Mouse (Mus musculus) ES-E14 (cell line): ENCODE data around the gene Abcg4. TPM values are rescaled to one million over a fixed set of nuclear protein-coding genes. Genes with fewer than 3 reads are reported as not detected.

Experiments
- DNase-seq: peaks from one replicate; pipeline ENCODE4 v3.0.0-alpha.2; 2013; ENCODE audit warnings: low read depth, low spot score
- H3K27ac ChIP-seq: 2 replicates; pipeline ENCODE4 v1.5.1; 2012; ENCODE audit warnings: low read depth, mild to moderate bottlenecking, low read length, moderate library complexity, mixed read lengths; ENCODE audit not compliant: poor library complexity, insufficient read depth, severe bottlenecking
- H3K36me3 ChIP-seq: 2 replicates; pipeline ENCODE4 v1.6.1; 2012; ENCODE audit warnings: mild to moderate bottlenecking, low read length, moderate library complexity, mixed read lengths; ENCODE audit not compliant: control insufficient read depth, poor library complexity, insufficient read depth, severe bottlenecking
- H3K4me1 ChIP-seq, 2 experiments: fragments of 150-350 bp in 1 of 2; sonication (generic) in 1 of 2; 2 replicates each; pipeline ENCODE4 v1.6.1; 2012; ENCODE audit warnings: low read length in 2 of 2, mild to moderate bottlenecking in 1 of 2, mixed read lengths in 1 of 2; ENCODE audit not compliant: control insufficient read depth in 2 of 2, insufficient read depth in 2 of 2, poor library complexity in 1 of 2
- H3K4me3 ChIP-seq, 2 experiments: fragments of 150-350 bp in 1 of 2; sonication (generic) in 1 of 2; 2 replicates each; pipeline ENCODE4 v1.5.1; 2012; ENCODE audit warnings: low read length in 2 of 2, low read depth in 1 of 2, mild to moderate bottlenecking in 1 of 2, mixed read lengths in 1 of 2; ENCODE audit not compliant: insufficient read depth in 1 of 2, poor library complexity in 1 of 2, severe bottlenecking in 1 of 2
- H3K9ac ChIP-seq: 2 replicates; pipeline ENCODE4 v1.6.1; 2012; ENCODE audit warnings: low read depth, mild to moderate bottlenecking, low read length, mixed read lengths; ENCODE audit not compliant: poor library complexity, insufficient read depth, severe bottlenecking
- H3K9me3 ChIP-seq: fragments of 150-350 bp; sonication (generic); 2 replicates; pipeline ENCODE4 v1.6.1; 2012; ENCODE audit warnings: low read depth, mild to moderate bottlenecking, low read length; ENCODE audit not compliant: control insufficient read depth, insufficient read depth
- CHD2 ChIP-seq: IDR thresholded peaks from 2 replicates; pipeline ENCODE4 v1.6.1; 2014; ENCODE audit warnings: mild to moderate bottlenecking, low read depth, low read length, inconsistent platforms
- HCFC1 ChIP-seq: IDR thresholded peaks from 2 replicates; pipeline ENCODE4 v1.6.1; 2012; ENCODE audit warnings: low read length, inconsistent platforms, borderline replicate concordance; ENCODE audit not compliant: insufficient read depth
- MAFK ChIP-seq: IDR thresholded peaks from 2 replicates; pipeline ENCODE4 v1.6.1; 2014; ENCODE audit warnings: mild to moderate bottlenecking, low read depth, low read length, inconsistent platforms; ENCODE audit not compliant: insufficient read depth
- ZC3H11A ChIP-seq: IDR thresholded peaks from 2 replicates; pipeline ENCODE4 v1.6.1; 2012; ENCODE audit warnings: low read depth, mild to moderate bottlenecking, inconsistent platforms, low read length, borderline replicate concordance
- ZNF384 ChIP-seq: IDR thresholded peaks from 2 replicates; pipeline ENCODE4 v1.6.1; 2012; ENCODE audit warnings: low read depth, low read length, inconsistent platforms
- in situ Hi-C, 2 experiments: fragments of 600-800 bp; cut with MboI; formaldehyde crosslinking; loops; one replicate each; pipeline ENCODE4 v1.15.1; 2025; ENCODE audit warnings: low sequenced_read_pairs in 2 of 2, inconsistent platforms in 1 of 2; ENCODE audit not compliant: unreplicated experiment in 2 of 2
- total RNA-seq: library from RNA; depleted of rRNA; stranded (reverse); fragments of 300-350 nt; gene quantifications from 2 replicates; pipeline ENCODE4 v1.2.3, GENCODE M21; 2012

The Abcg4 gene
- total RNA-seq, 1 experiment: 0.45 TPM

DNA sequence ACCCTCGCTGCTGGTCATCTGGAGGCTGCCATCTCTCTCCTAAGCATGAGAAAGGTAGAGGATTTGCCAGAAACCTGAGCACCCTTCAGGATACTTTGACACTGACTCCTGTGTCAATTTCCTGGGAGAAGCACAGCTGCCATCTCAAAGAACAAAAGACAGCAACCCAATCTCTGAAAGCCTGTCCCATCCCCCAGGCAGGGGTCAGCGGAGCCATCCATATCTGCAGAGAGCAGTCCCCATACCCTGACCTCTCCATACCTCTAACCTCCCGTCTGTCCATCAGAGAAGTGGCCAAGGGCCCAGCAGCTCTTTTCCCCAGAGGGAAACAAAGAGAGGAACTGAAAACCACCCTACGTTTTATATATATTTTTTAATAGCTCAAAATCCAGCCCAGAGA, 51.8 kb downstream of the Abcg4 start:
- in situ Hi-C loops: no loop called here
- Histone ChIP-seq H3K4me1 (peaks cover 2 to 4% of the 10 kb centered on the region in 2 experiments; a peak in 2 of 4 replicates), H3K9me3 (no peaks in the 10 kb centered on the region), H3K36me3 (no peaks in the 10 kb centered on the region), H3K9ac (no peak overlapping the region), H3K27ac (no peak overlapping the region), H3K4me3 (no peak overlapping the region)
- TF ChIP-seq MAFK: no peak
- no peak for TF ChIP-seq HCFC1
- TF ChIP-seq ZC3H11A: no peak
- TF ChIP-seq CHD2: no peak
- no peak for TF ChIP-seq ZNF384
- DNase-seq: no peak

DNA sequence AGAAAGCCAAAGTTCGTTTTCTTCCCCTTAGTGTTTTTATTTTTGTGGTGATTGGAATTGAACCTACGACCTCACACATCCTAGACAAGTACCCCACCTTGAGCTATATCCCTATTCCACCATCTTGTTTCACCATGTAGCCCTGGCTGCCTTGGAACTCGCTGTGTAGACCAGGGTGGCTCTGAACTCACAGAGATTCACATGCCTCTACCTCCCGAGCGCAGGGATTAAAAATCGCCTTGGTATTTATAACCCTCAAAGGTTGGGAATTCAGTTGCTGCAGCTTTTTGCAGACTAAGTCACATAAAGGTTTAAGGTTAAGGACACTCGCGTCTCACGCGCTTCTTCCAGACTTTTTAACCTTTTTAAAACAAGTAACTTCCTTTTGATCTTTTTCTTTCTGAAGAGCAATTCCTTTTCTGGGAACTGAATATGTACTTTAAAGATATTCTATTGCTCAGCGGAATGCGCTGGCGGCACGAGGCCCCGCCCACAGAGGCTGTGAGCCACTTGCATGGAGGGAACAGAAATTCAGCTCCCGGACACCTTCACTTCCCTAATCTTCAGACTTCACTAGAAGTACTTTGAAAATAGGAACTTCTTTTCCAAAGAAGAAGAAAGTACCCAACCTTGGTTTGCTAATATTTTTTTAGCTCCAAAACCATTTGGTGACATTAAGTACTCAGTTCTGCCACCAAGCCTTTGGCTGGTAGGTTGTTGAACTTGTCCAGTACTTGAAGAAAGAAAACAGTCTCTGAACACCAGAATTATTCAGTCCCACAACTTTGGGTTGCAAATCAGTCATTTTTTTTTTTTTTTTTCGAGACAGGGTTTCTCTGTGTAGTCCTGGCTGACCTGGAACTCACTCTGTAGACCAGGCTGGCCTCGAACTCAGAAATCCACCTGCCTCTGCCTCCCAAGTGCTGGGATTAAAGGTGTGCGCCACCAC, 53.7 kb downstream of the Abcg4 start:
- peak overlapping the region; percentile 29; the same call in 1 of the 2 replicates for H3K27ac ChIP-seq
- H3K9me3 ChIP-seq: no peaks in the 10 kb centered on the region

DNA sequence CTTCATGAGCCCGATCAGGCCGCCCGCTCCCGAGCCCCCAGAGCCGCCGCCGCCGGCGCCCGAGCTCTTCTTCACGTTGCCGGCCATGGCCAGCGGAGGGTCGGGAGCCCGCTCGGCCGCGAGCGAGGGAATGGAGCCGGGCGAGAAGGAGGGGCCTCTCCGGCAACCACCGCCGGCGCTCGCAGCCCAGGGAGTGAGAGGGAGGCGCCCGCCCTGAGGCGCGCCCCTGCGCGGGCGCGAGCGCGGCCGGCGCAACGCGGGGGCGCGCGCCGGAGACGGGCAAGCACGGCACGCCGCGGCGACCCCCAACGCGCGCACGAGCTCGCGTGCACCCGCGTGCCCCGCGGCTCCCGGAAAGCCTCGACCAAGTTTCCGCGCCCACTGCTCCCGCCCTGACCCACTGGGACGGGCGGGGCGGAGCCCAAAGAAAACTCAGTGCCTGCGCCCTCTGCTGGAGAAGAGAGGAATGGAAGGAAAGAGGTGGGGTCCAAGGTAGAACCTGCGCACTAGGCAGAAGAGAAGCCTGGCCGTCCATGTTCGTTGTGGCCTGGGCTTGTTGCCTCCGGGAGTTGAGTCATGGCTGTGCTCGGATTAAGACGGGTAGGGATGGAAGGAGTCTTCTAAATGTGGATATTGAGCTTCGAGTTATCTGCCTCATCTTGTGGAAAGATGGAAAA, 54.5 kb downstream of the Abcg4 start, which contains the start of gene Cbl:
Cbl (minus strand) TSS at position 248 of the 677 bp plus-strand sequence.
- no peaks in the 10 kb centered on the region for H3K9me3 ChIP-seq
- in situ Hi-C loops: no loop called here

More for the DNA sequence above, 53.7 kb downstream of the Abcg4 start:
- Histone ChIP-seq H3K36me3 (no peaks in the 10 kb centered on the region), H3K4me1 (peaks cover 2 to 4% of the 10 kb centered on the region in 2 experiments; a peak in 2 of 4 replicates), H3K4me3 (peak overlapping the region; percentile 63 to 73), H3K9ac (peak overlapping the region; percentile 72)
- peak; percentile 40 for DNase-seq
- 0 out of 2 replicates have a peak, but pooled peaks have one; percentile 4 for TF ChIP-seq MAFK
- no peak for TF ChIP-seq HCFC1
- TF ChIP-seq ZNF384: no peak
- in situ Hi-C loops: no loop called here

DNA sequence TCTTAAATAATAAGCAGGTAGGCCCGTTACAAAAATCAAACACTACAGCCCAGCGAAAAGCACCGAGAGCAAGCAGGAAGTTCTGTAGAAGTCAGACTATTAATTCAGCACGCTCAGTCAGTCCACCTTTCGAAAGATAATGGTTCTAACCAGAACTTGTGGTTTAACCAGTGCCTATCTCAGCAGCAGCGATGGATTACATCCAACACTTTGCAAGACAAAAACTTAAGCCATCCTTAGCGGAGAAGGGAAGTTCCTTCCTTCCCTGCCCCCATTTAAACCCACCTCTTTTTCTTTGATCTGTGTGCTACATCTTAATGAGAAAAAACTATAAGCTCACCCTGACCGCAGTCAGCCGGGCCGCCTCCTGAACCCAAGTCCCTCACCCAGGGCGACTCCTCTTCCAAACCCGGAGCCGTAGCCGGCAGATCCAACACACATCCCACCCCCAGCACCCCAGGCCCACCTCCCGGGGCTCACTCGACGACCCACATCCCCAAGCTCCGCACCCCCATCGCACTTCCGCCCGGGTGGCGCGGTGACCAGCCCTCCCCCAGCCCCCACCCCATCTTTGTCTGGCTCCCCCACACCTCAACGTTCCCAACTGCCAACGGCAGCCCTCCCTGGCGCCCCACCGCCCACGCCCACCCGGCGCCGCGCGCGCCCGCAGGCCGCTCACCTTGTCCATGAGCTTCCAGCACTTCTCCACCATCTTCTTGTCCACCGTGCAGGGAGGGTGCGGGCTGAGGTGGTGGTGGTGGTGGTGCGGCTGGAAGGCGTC, 55.2 kb downstream of the Abcg4 start:
- Histone ChIP-seq H3K4me3 (peak overlapping the region; percentile 80 to 92), H3K9ac (peak overlapping the region; percentile 92), H3K27ac (peak overlapping the region; percentile 74), H3K9me3 (no peaks in the 10 kb centered on the region), H3K4me1 (peaks cover 2 to 4% of the 10 kb centered on the region in 2 experiments; a peak in 2 of 4 replicates), H3K36me3 (peaks cover under 1% of the 10 kb centered on the region; the same call in 1 of the 2 replicates)
- TF ChIP-seq HCFC1 (0 out of 2 replicates have a peak, but pooled peaks have one; percentile 32), CHD2 (no peak), MAFK (no peak), ZC3H11A (no peak)
- DNase-seq: peak; percentile 25
- in situ Hi-C loops: no loop called here

More for the DNA sequence above, 54.5 kb downstream of the Abcg4 start, which contains the start of gene Cbl:
- peaks cover 2 to 4% of the 10 kb centered on the region in 2 experiments; a peak in 2 of 4 replicates for H3K4me1 ChIP-seq
- H3K36me3 ChIP-seq: no peaks in the 10 kb centered on the region
- peak within 1 kb of the TSS; percentile 80 to 92 for H3K4me3 ChIP-seq
- peak; percentile 98 for DNase-seq
- peak within 1 kb of the TSS; percentile 92 for H3K9ac ChIP-seq
- TF ChIP-seq HCFC1: peak; percentile 80; the same call in 1 of the 2 replicates
- TF ChIP-seq MAFK: 0 out of 2 replicates have a peak, but pooled peaks have one; percentile 26
- TF ChIP-seq ZNF384: no peak
- TF ChIP-seq CHD2: no peak
- no peak for TF ChIP-seq ZC3H11A
- H3K27ac ChIP-seq: peak within 1 kb of the TSS; percentile 74
